Mouse (Mus musculus) intestine, postnatal 0 days (tissue): Measurements from ENCODE around the gene Serpinb9. TPM values are rescaled to one million over a fixed set of nuclear protein-coding genes. Genes with fewer than 3 reads are reported as not detected.

Source experiments
- ATAC-seq: fragments of 200-750 bp; cut with Nextera tagmentation; 2 replicates; pipeline ENCODE4 v1.8.0; 2017; ENCODE audit warnings: mild to moderate bottlenecking, moderate TSS enrichment, moderate library complexity
- H3K27ac ChIP-seq: fragments of 300-500 bp; sonication (generic); 2 replicates; pipeline ENCODE4 v1.5.1; 2014; ENCODE audit warnings: mild to moderate bottlenecking, low read depth, low read length, moderate library complexity
- H3K27me3 ChIP-seq: fragments of 300-500 bp; sonication (generic); replicated peaks from 2 replicates; pipeline ENCODE4 v1.6.1; 2014; ENCODE audit warnings: low read length, mixed read lengths; ENCODE audit not compliant: control insufficient read depth, insufficient read depth
- H3K36me3 ChIP-seq: fragments of 300-500 bp; sonication (generic); 2 replicates; pipeline ENCODE4 v1.6.1; 2014; ENCODE audit warnings: mild to moderate bottlenecking, moderate library complexity; ENCODE audit not compliant: control insufficient read depth, insufficient read depth
- H3K4me1 ChIP-seq: fragments of 300-500 bp; sonication (generic); replicated peaks from 2 replicates; pipeline ENCODE4 v1.6.1; 2014; ENCODE audit warnings: antibody characterized with exemption, low read length, mixed read lengths; ENCODE audit not compliant: control insufficient read depth, insufficient read depth
- H3K4me2 ChIP-seq: fragments of 300-500 bp; sonication (generic); replicated peaks from 2 replicates; pipeline ENCODE4 v1.6.1; 2014; ENCODE audit warnings: low read depth, mild to moderate bottlenecking, moderate library complexity
- H3K4me3 ChIP-seq: fragments of 300-500 bp; sonication (generic); 2 replicates; pipeline ENCODE4 v1.5.1; 2014; ENCODE audit warnings: low read depth, low read length
- H3K9ac ChIP-seq: fragments of 300-500 bp; sonication (generic); 2 replicates; pipeline ENCODE4 v1.6.1; 2014; ENCODE audit warnings: mild to moderate bottlenecking, low read depth, low read length
- H3K9me3 ChIP-seq: fragments of 300-500 bp; sonication (generic); 2 replicates; pipeline ENCODE4 v1.6.1; 2016; ENCODE audit warnings: mixed run types; ENCODE audit not compliant: control insufficient read depth
- CTCF ChIP-seq: sonication (generic); IDR thresholded peaks from 2 replicates; pipeline ENCODE4 v1.5.1; 2016; ENCODE audit warnings: low read depth, mild to moderate bottlenecking, control low read depth, antibody characterized with exemption, moderate library complexity
- WGBS: fragments of 180-500 bp; shearing (Covaris S2); extraction: QIAGEN DNeasy Blood & Tissue Kit; methylation state at CpG from one replicate; pipeline ENCODE4 v1.1.7; 2014; 5-methylcytosine and 5-hydroxymethylcytosine counted together
- polyA plus RNA-seq: library from polyadenylated mRNA; unstranded; fragments of >200 nt; fragmentation: Nextera tagmentation; extraction: Ambion mirVana; gene quantifications from 2 replicates; pipeline ENCODE4 v1.2.1, GENCODE M21; 2015

Serpinb9 gene
- polyA plus RNA-seq, 1 experiment from 2014 or later, result 10.0 TPM

DNA sequence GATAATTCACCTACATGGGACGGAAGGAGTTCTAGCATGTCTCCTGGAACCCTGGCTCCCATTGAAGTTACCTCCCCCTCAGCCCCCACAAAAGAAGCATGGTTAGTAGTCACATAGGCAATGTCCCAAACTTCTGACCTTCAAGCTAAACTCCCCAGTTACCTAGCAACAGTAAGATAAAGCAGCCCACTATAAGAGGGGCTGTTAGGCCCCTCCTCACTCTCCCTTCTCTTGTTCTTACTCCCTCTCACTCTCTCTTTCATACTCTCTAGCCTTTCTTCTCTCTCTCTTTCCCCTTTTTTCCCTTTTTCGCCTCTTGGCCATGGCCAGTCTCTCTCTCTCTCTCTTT is 9.2 kb upstream of the Serpinb9 start:
- Histone ChIP-seq H3K27ac (no peak overlapping the region), H3K4me3 (no peak overlapping the region), H3K9ac (no peak overlapping the region), H3K4me1 (no peaks in the 10 kb centered on the region), H3K4me2 (no peak overlapping the region), H3K9me3 (no peaks in the 10 kb centered on the region), H3K36me3 (no peaks in the 10 kb centered on the region), H3K27me3 (no peaks in the 10 kb centered on the region)
- no peak for ATAC-seq
- TF ChIP-seq CTCF, result no peak
- WGBS, result 73% methylated on average over 2 of the region's 2 CpGs

GRCm38 (mm10) chr13:32995051-32995450 is 8.0 kb upstream of the Serpinb9 start:
- no peak for ATAC-seq
- no peak for TF ChIP-seq CTCF
- Histone ChIP-seq H3K27ac (no peak overlapping the region), H3K4me3 (no peak overlapping the region), H3K9me3 (no peaks in the 10 kb centered on the region), H3K4me2 (no peak overlapping the region), H3K4me1 (no peaks in the 10 kb centered on the region), H3K27me3 (no peaks in the 10 kb centered on the region), H3K36me3 (no peaks in the 10 kb centered on the region), H3K9ac (no peak overlapping the region)
- WGBS, result 66% methylated on average over 4 of the region's 4 CpGs

DNA sequence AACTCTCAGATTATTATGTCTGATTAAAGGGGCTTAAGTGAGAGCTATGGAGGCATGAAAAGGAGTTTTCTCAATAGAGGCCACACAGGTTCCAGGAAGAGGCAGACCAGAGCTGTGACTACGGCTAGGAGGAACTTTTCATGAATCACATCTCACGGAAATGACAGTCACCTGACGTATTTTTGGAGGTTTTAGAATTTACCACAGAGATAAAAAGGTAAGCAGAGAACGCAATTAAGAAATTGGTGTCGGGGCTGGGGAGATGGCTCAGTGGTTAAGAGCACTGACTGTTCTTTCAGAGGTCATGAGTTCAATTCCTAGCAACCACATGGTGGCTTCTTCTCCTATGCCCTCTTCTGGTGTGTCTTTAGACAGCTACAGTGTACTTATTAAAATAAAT is 1.7 kb upstream of the Serpinb9 start:
- Histone ChIP-seq H3K27ac (no peak overlapping the region), H3K27me3 (no peaks in the 10 kb centered on the region), H3K36me3 (no peaks in the 10 kb centered on the region), H3K9me3 (no peaks in the 10 kb centered on the region), H3K9ac (no peak overlapping the region), H3K4me1 (no peaks in the 10 kb centered on the region; the same call in 1 of the 2 replicates), H3K4me3 (no peak overlapping the region), H3K4me2 (no peak overlapping the region)
- WGBS, result 95% methylated on average over 5 of the region's 5 CpGs
- no peak for TF ChIP-seq CTCF
- no peak for ATAC-seq

- Histone ChIP-seq H3K4me1 (no peaks in the 10 kb centered on the region; the same call in 1 of the 2 replicates), H3K27ac (peak overlapping the region; percentile 81), H3K27me3 (no peaks in the 10 kb centered on the region), H3K36me3 (no peaks in the 10 kb centered on the region), H3K9me3 (no peaks in the 10 kb centered on the region), H3K9ac (peak overlapping the region; percentile 55; the same call in 1 of the 2 replicates), H3K4me2 (peak overlapping the region; percentile 70), H3K4me3 (peak overlapping the region; percentile 44)
- no peak for ATAC-seq
- 55% methylated on average over 9 of the region's 9 CpGs for WGBS
- TF ChIP-seq CTCF, result no peak
Measured at GRCm38 (mm10) chr13:33003523-33004413, 718 bp downstream of the Serpinb9 start.

DNA sequence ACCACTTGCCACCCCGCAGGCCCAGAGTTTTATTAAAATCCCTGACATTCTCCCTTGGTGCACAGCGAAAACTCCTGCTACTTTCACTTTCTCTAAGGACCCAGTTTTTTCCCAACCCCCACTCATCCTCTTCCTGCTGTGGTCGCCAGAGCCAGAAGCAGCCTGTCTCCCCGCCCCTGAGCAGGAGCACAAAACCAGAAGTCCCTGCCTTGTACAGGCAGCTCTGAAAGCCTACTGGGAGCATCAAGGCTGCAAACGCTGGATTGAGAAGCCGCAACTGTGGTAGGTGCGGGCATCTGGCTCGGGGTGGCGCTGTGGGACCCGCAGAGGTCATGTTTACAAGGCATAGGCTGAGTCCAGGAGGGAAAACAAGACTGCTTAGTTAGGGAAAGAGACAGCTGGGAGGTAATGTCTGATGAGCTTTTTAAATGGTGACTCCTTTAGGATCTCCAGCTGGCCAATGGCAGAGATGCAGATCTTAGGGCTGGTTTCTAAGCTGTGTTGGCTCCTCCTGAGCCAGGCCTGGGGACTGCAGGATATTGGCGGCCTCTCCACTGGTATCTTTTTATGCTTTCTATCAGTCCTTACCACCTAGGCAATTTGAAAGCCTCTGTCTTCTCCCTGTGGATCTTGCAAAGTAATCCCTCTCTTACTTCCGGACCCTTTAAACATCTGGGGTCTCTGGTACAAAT is 1.5 kb downstream of the Serpinb9 start:
- no peaks in the 10 kb centered on the region for H3K9me3 ChIP-seq
- H3K4me1 ChIP-seq, result no peaks in the 10 kb centered on the region; the same call in 1 of the 2 replicates
- peak overlapping the region; percentile 81 for H3K27ac ChIP-seq
- 16% methylated on average over 12 of the region's 12 CpGs for WGBS
- ATAC-seq, result peak; percentile 79
- H3K27me3 ChIP-seq, result no peaks in the 10 kb centered on the region
- H3K4me3 ChIP-seq, result peak overlapping the region; percentile 44
- H3K9ac ChIP-seq, result peak overlapping the region; percentile 55
- peak overlapping the region; percentile 70 for H3K4me2 ChIP-seq
- H3K36me3 ChIP-seq, result no peaks in the 10 kb centered on the region
- peak; percentile 89 for TF ChIP-seq CTCF

GRCm38 (mm10) chr13:33005501-33006075 is 2.5 kb downstream of the Serpinb9 start:
- 47% methylated on average over 2 of the region's 2 CpGs for WGBS
- peak; percentile 32; the same call in 1 of the 2 replicates for ATAC-seq
- TF ChIP-seq CTCF, result no peak
- Histone ChIP-seq H3K36me3 (no peaks in the 10 kb centered on the region), H3K9ac (no peak overlapping the region), H3K9me3 (no peaks in the 10 kb centered on the region), H3K4me1 (no peaks in the 10 kb centered on the region; the same call in 1 of the 2 replicates), H3K27me3 (no peaks in the 10 kb centered on the region), H3K4me2 (no peak overlapping the region), H3K27ac (0 out of 2 replicates have a peak overlapping the region, but pooled peaks have one; percentile 81), H3K4me3 (no peak overlapping the region; the same call in 1 of the 2 replicates)
